Mouse (Mus musculus): Measurements from ENCODE around the gene Tcaim.

GRCm38 (mm10) chr9:122805845-122806341 lies 554 bp downstream of the Tcaim start:
- TF ChIP-seq GATA1 (IDR thresholded peaks at IDR 0.05; ENCODE audit: low read length): no peak
- TF ChIP-seq TAL1 (IDR thresholded peaks at IDR 0.05; ENCODE audit: low read length): no peak
